Mouse (Mus musculus): ENCODE data around the gene Olfr155. TPM values are rescaled to one million over a fixed set of nuclear protein-coding genes. Genes with fewer than 3 reads are reported as not detected.

The Olfr155 gene
- polyA plus RNA-seq, 1 experiment from 2014 or later, result 0.16 TPM

DNA sequence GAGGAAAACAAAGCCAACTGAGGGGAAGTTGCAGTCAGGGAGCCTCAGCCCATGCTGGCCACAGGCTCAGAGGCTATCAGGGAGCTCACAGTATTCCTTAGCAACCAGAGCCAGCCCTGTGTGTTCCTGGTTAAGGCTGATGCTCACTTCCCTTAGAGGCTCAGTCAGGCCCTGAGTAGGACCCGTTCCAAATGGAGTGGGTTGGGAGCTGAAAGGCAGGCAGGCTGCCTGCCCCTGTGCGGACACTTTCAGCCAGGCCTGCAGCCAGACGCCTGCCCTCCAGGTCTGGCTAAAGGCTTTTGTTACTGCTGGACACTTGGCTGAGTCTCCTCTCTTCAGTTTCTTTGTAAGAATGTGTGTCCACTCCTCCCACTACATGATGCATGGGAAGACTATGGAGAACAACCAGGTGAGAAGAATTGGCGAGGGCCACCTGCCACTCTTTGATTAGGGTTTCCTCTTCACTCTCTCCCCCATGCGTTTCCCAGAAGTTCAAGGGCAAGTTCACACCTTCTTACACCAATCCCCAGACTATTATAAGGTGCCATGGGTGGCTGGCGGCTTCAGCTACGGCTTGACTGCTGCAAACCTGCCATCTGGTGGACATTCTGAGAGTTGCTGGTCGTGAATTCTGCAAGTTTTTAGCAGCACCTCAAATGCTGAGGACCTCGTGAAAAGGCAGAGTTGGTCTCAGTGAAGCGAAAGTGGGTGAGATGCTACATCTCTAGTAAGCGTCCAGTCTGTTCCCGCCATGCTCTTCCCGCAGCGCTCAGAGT, 9.6 kb downstream of the Olfr155 start:
- Histone ChIP-seq H3K4me2 (replicated peaks) (no peak overlapping the region), H3K9me3 (replicated peaks) (no peaks in the 10 kb centered on the region), H3K9ac (no peak overlapping the region), H3K4me1 (no peaks in the 10 kb centered on the region), H3K27ac (replicated peaks) (no peak overlapping the region), H3K36me3 (no peaks in the 10 kb centered on the region), H3K27me3 (no peaks in the 10 kb centered on the region), H3K4me3 (replicated peaks) (no peak overlapping the region)
- WGBS, result 21% methylated on average over 14 of the region's 14 CpGs
- no peak for ATAC-seq (ENCODE audit: insufficient number of reproducible peaks, low FRiP score, low TSS enrichment, low read depth)

DNA sequence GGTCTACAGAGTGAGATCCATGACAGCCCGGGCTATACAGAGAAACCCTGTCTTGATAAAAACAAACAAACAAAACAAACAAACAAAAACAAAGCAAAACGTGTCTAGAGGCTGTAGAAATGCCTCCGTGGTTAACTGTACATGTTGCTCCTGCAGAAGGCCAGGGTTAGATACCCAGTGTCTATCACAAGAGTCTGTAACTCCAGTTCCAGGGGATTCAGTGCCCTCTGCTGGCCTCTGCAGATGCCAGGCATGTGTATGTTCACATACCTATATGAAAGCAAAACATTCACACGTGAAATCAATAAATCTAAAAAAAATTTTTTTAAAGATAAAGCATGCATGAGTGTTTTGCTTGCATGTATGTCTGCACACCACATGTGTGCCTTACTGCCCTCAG, 11.9 kb downstream of the Olfr155 start:
- no peaks in the 10 kb centered on the region for H3K36me3 ChIP-seq
- H3K27me3 ChIP-seq, result no peaks in the 10 kb centered on the region
- H3K4me3 ChIP-seq (replicated peaks), result no peak overlapping the region
- no peaks in the 10 kb centered on the region for H3K4me1 ChIP-seq
- ATAC-seq (ENCODE audit: insufficient number of reproducible peaks, low FRiP score, low TSS enrichment, low read depth), result no peak
- H3K4me2 ChIP-seq (replicated peaks), result no peak overlapping the region
- H3K9ac ChIP-seq, result no peak overlapping the region
- no peak overlapping the region for H3K27ac ChIP-seq (replicated peaks)
- 61% methylated on average over 4 of the region's 4 CpGs for WGBS
- H3K9me3 ChIP-seq (replicated peaks), result no peaks in the 10 kb centered on the region

DNA sequence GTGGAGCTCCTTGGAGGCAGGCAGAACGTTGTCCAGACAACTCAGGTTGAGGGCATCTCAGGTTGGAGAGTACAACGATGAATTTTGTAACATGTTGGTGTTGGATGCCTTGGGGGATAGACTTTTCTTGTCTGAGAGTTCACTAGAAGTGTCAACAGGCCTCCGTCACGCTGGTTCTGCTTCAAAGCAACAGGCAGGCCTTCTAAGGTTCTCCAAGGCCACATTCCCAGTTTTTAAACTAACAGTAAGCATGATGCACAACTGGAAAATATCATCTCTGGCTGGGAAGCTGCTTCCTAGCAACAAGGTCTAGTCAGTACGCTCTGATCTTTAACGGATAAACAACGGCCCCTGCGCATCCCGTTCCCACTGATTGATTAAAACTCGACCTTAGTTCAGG, 18.5 kb downstream of the Olfr155 start:
- 77% methylated on average over 10 of the region's 10 CpGs for WGBS
- H3K36me3 ChIP-seq, result no peaks in the 10 kb centered on the region
- ATAC-seq (ENCODE audit: insufficient number of reproducible peaks, low FRiP score, low TSS enrichment, low read depth), result no peak
- no peaks in the 10 kb centered on the region for H3K27me3 ChIP-seq
- no peak overlapping the region for H3K9ac ChIP-seq
- no peak overlapping the region for H3K4me3 ChIP-seq (replicated peaks)
- H3K4me1 ChIP-seq, result peaks cover 3% of the 10 kb centered on the region
- no peak overlapping the region for H3K27ac ChIP-seq (replicated peaks)
- H3K9me3 ChIP-seq (replicated peaks), result no peaks in the 10 kb centered on the region
- no peak overlapping the region for H3K4me2 ChIP-seq (replicated peaks)

DNA sequence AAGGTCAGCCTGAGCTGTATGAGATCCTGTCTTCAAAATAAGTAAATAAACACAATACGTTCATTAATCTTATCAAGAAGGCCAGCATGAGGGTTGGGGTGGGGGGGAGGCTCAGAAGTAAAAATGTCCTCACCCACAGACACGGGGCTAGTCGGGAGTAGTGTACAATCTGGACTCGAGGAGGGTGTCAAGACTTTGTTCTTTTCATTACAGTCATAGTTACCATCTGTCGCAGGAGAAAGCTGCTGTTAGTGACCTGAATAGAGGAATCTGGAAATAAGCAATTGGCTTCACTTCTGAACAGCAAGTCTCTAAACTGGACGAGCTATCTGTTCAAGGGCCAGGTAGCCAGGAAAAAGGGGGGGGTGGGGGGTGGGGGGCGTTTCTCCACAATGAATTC, 23.1 kb downstream of the Olfr155 start:
- Histone ChIP-seq H3K4me3 (replicated peaks) (peak overlapping the region; percentile 94), H3K27ac (replicated peaks) (no peak overlapping the region), H3K36me3 (no peaks in the 10 kb centered on the region), H3K4me2 (replicated peaks) (peak overlapping the region; percentile 89), H3K9me3 (replicated peaks) (no peaks in the 10 kb centered on the region), H3K27me3 (no peaks in the 10 kb centered on the region), H3K9ac (no peak overlapping the region; the same call in 1 of the 2 replicates), H3K4me1 (peaks cover 15% of the 10 kb centered on the region)
- 41% methylated on average over 7 of the region's 7 CpGs for WGBS
- ATAC-seq (ENCODE audit: insufficient number of reproducible peaks, low FRiP score, low TSS enrichment, low read depth), result no peak

DNA sequence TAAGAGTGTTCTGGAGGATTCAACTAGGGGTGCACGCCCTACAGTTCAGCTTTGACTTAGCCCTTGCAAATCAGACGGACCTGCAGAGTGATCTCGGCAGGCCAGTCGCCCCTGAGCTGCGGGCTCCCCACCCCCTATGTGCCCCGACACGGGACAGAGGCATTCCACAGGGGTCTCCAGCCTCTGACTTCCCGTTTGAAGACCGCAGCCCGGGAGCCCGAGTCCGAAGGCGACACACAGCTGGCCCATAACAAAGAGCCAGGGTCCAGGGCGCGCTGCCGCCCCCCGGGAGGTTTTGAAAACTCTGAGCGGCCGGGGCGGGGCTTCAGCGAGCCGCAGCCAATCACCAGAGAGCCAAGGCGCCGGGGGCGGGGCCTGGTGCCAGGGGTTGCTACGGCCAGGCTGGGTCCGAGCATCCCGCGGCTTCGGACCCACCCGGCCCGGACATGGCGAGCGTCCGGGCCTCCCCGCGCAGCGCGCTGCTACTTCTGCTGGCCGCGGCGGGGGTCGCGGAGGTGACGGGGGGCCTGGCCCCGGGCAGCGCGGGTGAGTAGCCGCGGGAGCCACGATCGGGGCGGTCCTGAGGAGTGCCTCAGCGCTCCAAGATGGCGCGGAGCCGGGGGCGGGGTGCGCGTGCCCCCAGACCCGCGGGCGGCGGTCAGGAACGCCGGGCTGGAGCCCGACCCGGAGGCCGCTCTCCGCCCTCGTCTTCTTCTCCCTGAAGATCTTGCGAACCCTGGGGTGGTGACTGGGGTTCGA, 24.0 kb downstream of the Olfr155 start, which contains the start of gene Reck:
Gene Reck, plus strand, starts transcription at position 371 of the 759 bp plus-strand sequence.
- Histone ChIP-seq H3K4me1 (peaks cover 15% of the 10 kb centered on the region), H3K36me3 (no peaks in the 10 kb centered on the region), H3K27me3 (no peaks in the 10 kb centered on the region), H3K4me3 (replicated peaks) (peak within 1 kb of the TSS; percentile 94), H3K4me2 (replicated peaks) (peak within 1 kb of the TSS; percentile 89), H3K9me3 (replicated peaks) (no peaks in the 10 kb centered on the region), H3K9ac (peak within 1 kb of the TSS; percentile 62), H3K27ac (replicated peaks) (0 out of 2 replicates have a peak within 1 kb of the TSS, but pooled peaks have one; percentile 30)
- ATAC-seq (ENCODE audit: insufficient number of reproducible peaks, low FRiP score, low TSS enrichment, low read depth), result peak; percentile 93
- WGBS, result under 1% methylated on average over 73 of the region's 73 CpGs

DNA sequence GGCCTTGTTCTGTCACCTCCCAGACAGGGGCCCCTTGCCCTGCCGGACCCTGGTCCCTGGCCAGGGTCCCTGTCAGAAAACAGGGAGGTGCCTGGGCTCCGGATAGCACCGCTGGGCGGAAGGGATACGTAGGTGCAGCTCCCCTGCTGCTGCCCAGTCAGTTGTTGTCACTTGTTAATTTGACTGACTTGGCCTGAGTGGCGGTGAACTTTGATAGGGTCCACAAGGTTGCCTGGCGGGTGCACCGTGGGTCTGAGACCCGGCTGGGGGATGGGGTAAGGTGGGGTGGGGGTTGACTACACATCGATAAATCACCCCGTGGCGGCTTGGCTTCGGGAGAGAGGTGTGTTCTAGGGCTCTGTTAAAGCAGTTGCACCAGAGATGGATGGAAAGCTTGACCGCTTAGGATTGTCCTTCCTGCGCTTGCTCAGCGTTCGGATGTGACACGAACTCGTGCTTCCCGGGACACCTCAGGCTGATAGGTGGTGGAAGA, 24.6 kb downstream of the Olfr155 start:
- Histone ChIP-seq H3K27ac (replicated peaks) (no peak overlapping the region), H3K27me3 (no peaks in the 10 kb centered on the region), H3K9ac (peak overlapping the region; percentile 62), H3K4me2 (replicated peaks) (peak overlapping the region; percentile 89), H3K4me3 (replicated peaks) (peak overlapping the region; percentile 94), H3K9me3 (replicated peaks) (no peaks in the 10 kb centered on the region), H3K36me3 (no peaks in the 10 kb centered on the region), H3K4me1 (peaks cover 15% of the 10 kb centered on the region)
- peak; percentile 21; the same call in 1 of the 2 replicates for ATAC-seq (ENCODE audit: insufficient number of reproducible peaks, low FRiP score, low TSS enrichment, low read depth)
- under 1% methylated on average over 20 of the region's 20 CpGs for WGBS

DNA sequence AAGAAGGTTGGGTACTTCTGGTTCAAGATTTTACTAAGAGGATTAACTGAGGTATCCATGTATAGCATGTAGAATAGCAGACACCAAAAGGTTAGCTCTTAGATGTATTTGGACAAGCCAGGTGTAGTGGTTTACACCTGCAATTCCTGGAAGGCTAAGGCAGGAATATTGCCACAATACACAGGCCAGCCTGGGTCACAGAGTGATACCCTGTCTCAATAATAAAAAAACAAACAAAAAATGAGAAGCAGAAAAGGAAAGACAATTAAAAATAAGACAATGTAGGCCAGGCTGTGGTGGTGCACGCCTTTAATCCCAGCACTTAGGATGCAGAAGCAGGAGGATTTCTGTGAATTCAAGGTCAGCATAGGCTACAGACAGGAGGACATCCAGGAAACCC, 25.9 kb downstream of the Olfr155 start:
- no peak for ATAC-seq (ENCODE audit: insufficient number of reproducible peaks, low FRiP score, low TSS enrichment, low read depth)
- Histone ChIP-seq H3K4me2 (replicated peaks) (no peak overlapping the region), H3K9ac (no peak overlapping the region), H3K27me3 (no peaks in the 10 kb centered on the region), H3K36me3 (no peaks in the 10 kb centered on the region), H3K4me1 (peaks cover 15% of the 10 kb centered on the region), H3K4me3 (replicated peaks) (no peak overlapping the region), H3K27ac (replicated peaks) (no peak overlapping the region), H3K9me3 (replicated peaks) (no peaks in the 10 kb centered on the region)
- 94% methylated on average over 1 of the region's 1 CpGs for WGBS

DNA sequence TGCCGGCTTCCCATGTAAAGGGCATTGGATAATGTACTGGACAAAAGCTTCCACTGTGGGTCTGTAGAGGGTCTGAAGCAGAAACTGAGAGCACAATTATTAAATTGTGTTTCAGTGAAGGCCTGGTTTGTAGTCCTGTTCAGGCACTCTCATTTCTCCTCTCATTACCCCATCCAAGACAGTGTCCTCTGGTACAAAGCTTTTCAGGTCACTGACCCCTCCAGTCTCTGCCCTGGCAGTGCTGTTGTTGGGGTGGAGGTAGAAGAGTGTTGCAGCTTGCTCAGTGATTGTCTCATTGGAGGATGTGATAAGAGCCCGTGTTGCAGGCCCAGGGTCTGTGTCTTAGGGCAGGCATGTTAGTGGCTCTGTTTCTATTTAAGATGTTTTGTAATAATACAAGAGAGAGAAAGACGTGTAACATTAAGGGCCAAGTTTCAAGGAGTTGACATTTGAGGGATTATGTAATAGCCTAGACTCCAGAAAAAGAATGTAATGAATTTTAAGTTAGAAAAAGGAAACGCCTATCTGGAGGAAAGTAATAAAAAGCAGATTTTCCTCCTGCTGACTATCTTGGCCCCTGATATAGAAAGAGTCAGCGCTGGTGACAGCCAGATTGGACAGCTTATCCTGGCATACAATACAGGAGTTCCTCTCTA, 26.9 kb downstream of the Olfr155 start:
- peaks cover 15% of the 10 kb centered on the region for H3K4me1 ChIP-seq
- peak overlapping the region; percentile 71 for H3K27ac ChIP-seq (replicated peaks)
- no peaks in the 10 kb centered on the region for H3K36me3 ChIP-seq
- 24% methylated on average over 5 of the region's 5 CpGs for WGBS
- no peak overlapping the region for H3K9ac ChIP-seq
- H3K27me3 ChIP-seq, result no peaks in the 10 kb centered on the region
- no peak overlapping the region for H3K4me3 ChIP-seq (replicated peaks)
- no peak for ATAC-seq (ENCODE audit: insufficient number of reproducible peaks, low FRiP score, low TSS enrichment, low read depth)
- H3K4me2 ChIP-seq (replicated peaks), result no peak overlapping the region
- no peaks in the 10 kb centered on the region for H3K9me3 ChIP-seq (replicated peaks)

DNA sequence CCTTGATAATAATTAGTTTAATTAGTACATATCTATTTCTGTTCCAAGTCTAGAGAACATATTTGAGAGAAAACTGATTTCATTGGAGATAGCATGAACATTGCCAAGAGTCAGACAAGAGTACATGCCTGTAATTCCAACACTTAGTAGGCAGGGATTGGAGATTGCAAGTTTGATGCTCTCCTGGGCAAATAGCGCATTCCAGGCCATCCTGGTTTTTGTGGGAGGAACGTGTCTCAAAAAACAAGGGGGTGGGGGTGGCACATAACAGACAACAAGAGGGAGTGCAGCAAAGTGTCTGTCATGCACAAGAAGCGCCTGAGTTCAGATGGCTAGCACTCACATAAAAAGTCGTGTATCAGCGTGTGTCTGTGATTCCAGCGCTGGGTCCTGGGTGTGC, 28.2 kb downstream of the Olfr155 start:
- no peak for ATAC-seq (ENCODE audit: insufficient number of reproducible peaks, low FRiP score, low TSS enrichment, low read depth)
- peaks cover 26% of the 10 kb centered on the region for H3K4me1 ChIP-seq
- H3K9ac ChIP-seq, result no peak overlapping the region
- no peak overlapping the region for H3K27ac ChIP-seq (replicated peaks)
- H3K27me3 ChIP-seq, result no peaks in the 10 kb centered on the region
- no peaks in the 10 kb centered on the region for H3K9me3 ChIP-seq (replicated peaks)
- no peak overlapping the region for H3K4me2 ChIP-seq (replicated peaks)
- H3K36me3 ChIP-seq, result no peaks in the 10 kb centered on the region
- WGBS, result 70% methylated on average over 6 of the region's 6 CpGs
- H3K4me3 ChIP-seq (replicated peaks), result no peak overlapping the region

DNA sequence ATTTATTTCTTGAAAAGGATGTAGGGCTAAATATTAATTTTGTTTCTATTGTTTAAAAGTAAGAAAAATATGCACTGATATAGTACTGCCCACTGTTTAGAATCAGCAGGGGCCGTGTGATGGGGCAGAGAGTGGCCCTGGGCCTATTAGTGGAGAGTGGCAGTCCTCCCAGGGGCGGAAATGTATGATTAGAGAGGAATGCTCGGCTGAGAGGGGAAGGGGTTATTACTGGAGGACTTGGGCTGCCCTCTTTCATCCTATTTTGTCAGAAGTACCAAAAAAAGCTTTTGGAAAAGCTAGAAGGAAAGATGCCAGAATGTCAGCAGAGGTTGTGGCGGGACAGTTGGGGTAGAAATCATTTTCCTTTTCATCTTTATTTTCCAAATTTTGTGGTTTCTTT, 32.8 kb downstream of the Olfr155 start:
- Histone ChIP-seq H3K4me1 (peaks cover 21% of the 10 kb centered on the region), H3K4me2 (replicated peaks) (no peak overlapping the region), H3K9ac (no peak overlapping the region), H3K27me3 (no peaks in the 10 kb centered on the region), H3K9me3 (replicated peaks) (no peaks in the 10 kb centered on the region), H3K27ac (replicated peaks) (peak overlapping the region; percentile 34; the same call in 1 of the 2 replicates), H3K4me3 (replicated peaks) (no peak overlapping the region), H3K36me3 (no peaks in the 10 kb centered on the region)
- peak; percentile 57; the same call in 1 of the 2 replicates for ATAC-seq (ENCODE audit: insufficient number of reproducible peaks, low FRiP score, low TSS enrichment, low read depth)
- 31% methylated on average over 4 of the region's 4 CpGs for WGBS

DNA sequence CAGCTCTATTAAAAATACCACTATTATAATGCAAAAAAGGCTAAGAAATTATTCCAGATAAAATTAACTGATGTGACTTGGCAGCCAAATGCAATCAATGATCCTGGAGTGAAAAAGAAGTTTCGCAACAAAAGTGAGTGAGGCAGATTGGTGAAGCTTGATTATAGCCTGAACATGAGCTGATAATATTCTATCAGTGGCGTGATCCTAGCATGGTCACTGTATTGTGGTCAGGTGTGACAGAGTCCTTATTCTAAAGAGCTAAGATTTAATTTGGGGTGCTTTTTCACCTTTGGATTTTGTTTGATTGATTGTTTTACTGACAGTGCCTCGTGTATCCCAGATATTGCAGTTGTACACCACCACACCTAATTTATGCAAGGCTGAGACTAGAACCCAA, 39.9 kb downstream of the Olfr155 start:
- no peaks in the 10 kb centered on the region for H3K9me3 ChIP-seq (replicated peaks)
- no peak overlapping the region for H3K4me2 ChIP-seq (replicated peaks)
- WGBS, result 85% methylated on average over 3 of the region's 3 CpGs
- H3K9ac ChIP-seq, result no peak overlapping the region
- H3K4me1 ChIP-seq, result no peaks in the 10 kb centered on the region
- ATAC-seq (ENCODE audit: insufficient number of reproducible peaks, low FRiP score, low TSS enrichment, low read depth), result no peak
- no peaks in the 10 kb centered on the region for H3K27me3 ChIP-seq
- no peak overlapping the region for H3K27ac ChIP-seq (replicated peaks)
- no peak overlapping the region for H3K4me3 ChIP-seq (replicated peaks)
- no peaks in the 10 kb centered on the region for H3K36me3 ChIP-seq

Measured in embryonic facial prominence, embryonic 15.5 days (tissue).